Mouse (Mus musculus) erythroblast, embryonic 14.5 days (primary cell): ENCODE measurements around the gene Coq8a.

Source experiments
- GATA1 ChIP-seq: IDR thresholded peaks from 2 replicates; pipeline ENCODE4 v1.6.1; 2012; ENCODE audit warnings: low read length, inconsistent platforms, mixed read lengths
- TAL1 ChIP-seq: IDR thresholded peaks from 3 replicates; pipeline ENCODE4 v1.6.1; 2012; ENCODE audit warnings: low read length, inconsistent platforms, mixed read lengths

DNA sequence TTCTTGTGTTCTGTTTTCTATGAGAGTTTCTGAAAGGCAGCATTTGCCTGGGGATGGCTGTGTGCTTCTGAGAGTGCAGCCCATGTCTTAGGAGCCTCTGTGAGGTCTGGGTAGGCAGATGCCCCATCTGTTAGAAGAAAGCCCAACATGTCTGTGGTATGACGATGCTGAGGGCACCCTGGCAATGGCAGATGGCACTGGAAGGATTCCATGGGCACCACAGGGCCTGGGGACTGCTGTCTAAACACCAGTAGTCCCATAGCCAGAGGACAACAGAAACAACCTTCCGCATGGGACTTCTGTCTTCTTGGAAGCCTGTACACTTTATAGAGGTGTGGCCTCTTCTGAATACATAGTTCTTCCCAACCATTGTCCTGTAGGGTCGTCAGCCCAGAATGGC is 38.2 kb downstream of the Coq8a start:
- TF ChIP-seq GATA1 (no peak), TAL1 (no peak)
